Mouse (Mus musculus) C2C12 (cell line): ENCODE results near the gene Chst15. TPM values are rescaled to one million over a fixed set of nuclear protein-coding genes. Genes with fewer than 3 reads are reported as not detected.

Source experiments
- H3K27me3 ChIP-seq: one replicate; pipeline ENCODE4 v1.6.1; 2011; ENCODE audit not compliant: control insufficient read depth, insufficient read depth, insufficient read length
- H3K36me3 ChIP-seq: one replicate; pipeline ENCODE4 v1.6.1; 2011; ENCODE audit not compliant: control insufficient read depth, insufficient read depth
- H3K4me3 ChIP-seq: one replicate; pipeline ENCODE4 v1.5.1; 2011; ENCODE audit warnings: mild to moderate bottlenecking, control low read depth; ENCODE audit not compliant: poor library complexity, insufficient read depth, severe bottlenecking
- H3K79me2 ChIP-seq: one replicate; pipeline ENCODE4 v1.6.1; 2011; ENCODE audit not compliant: control insufficient read depth, insufficient read depth
- H3K79me3 ChIP-seq: one replicate; pipeline ENCODE4 v1.6.1; 2011; ENCODE audit warnings: low read depth, control low read depth
- H3ac ChIP-seq: one replicate; pipeline ENCODE3; 2011; ENCODE audit warnings: low read depth; ENCODE audit not compliant: control insufficient read depth, insufficient read length
- CEBPB ChIP-seq: IDR thresholded peaks from one replicate; pipeline ENCODE4 v1.6.1; 2011; ENCODE audit warnings: low read depth, mild to moderate bottlenecking, control low read depth, moderate library complexity
- CTCF ChIP-seq: IDR thresholded peaks from one replicate; pipeline ENCODE4 v1.5.1; 2011; ENCODE audit not compliant: control insufficient read depth, insufficient read depth, insufficient read length
- FOSL1 ChIP-seq: IDR thresholded peaks from one replicate; pipeline ENCODE4 v1.8.0; 2011; ENCODE audit warnings: mild to moderate bottlenecking, low read length; ENCODE audit not compliant: poor library complexity, insufficient read depth, severe bottlenecking
- MAX ChIP-seq: IDR thresholded peaks from one replicate; pipeline ENCODE4 v1.6.1; 2011; ENCODE audit warnings: mild to moderate bottlenecking, control low read depth
- MYOD1 ChIP-seq: IDR thresholded peaks from one replicate; pipeline ENCODE4 v1.6.1; 2011; ENCODE audit warnings: low read depth; ENCODE audit not compliant: control insufficient read depth, insufficient read length
- MYOG ChIP-seq: IDR thresholded peaks from one replicate; pipeline ENCODE4 v1.6.1; 2011; ENCODE audit not compliant: control insufficient read depth, insufficient read length; ENCODE audit errors: extremely low read depth
- USF1 ChIP-seq: IDR thresholded peaks from one replicate; pipeline ENCODE4 v1.6.1; 2011; ENCODE audit warnings: low read depth, mild to moderate bottlenecking, control low read depth, moderate library complexity
- polyA plus RNA-seq: library from polyadenylated mRNA; unstranded; fragments of >200 nt; fragmentation: generic; extraction: Trizol; gene quantifications from one replicate; pipeline ENCODE4 v1.2.1, GENCODE M21; 2012; ENCODE audit warnings: missing spikeins

The Chst15 gene
- polyA plus RNA-seq, 1 experiment = 8.9 TPM

GRCm38 (mm10) chr7:132237191-132237590, 79.8 kb downstream of the Chst15 start:
- H3K79me3 ChIP-seq = no peaks in the 10 kb centered on the region
- H3ac ChIP-seq = no peak overlapping the region
- TF ChIP-seq USF1 (no peak), MYOG (no peak), MYOD1 (no peak), CEBPB (no peak), MAX (no peak), FOSL1 (no peak), CTCF (no peak)
- peaks cover 7% of the 10 kb centered on the region for H3K36me3 ChIP-seq
- H3K79me2 ChIP-seq = no peaks in the 10 kb centered on the region
- H3K4me3 ChIP-seq = no peak overlapping the region
- no peaks in the 10 kb centered on the region for H3K27me3 ChIP-seq

DNA sequence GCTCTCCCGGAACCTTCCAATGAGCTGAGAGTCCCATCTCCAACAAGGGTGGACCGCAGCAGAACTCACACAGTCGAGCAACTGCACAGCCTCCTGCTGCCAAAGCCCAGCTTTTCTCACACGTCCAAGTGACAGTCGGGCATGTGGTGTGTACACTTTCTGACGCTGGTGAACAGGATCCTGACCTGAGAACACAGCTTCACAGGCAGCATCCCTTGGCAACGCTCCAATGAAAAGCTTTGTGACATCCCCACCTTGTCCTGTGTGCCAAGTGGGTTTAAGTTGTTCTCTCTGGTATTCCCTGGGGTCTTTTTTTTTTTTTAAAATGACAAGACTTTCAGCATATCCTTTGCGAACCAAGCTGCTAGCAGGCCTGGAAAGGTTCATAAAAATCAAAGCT, 80.2 kb downstream of the Chst15 start:
- Histone ChIP-seq H3K36me3 (peaks cover 7% of the 10 kb centered on the region), H3ac (no peak overlapping the region), H3K79me3 (no peaks in the 10 kb centered on the region), H3K79me2 (no peaks in the 10 kb centered on the region), H3K4me3 (no peak overlapping the region), H3K27me3 (no peaks in the 10 kb centered on the region)
- TF ChIP-seq CEBPB (no peak), MYOG (no peak), CTCF (no peak), MAX (no peak), FOSL1 (no peak), USF1 (no peak), MYOD1 (no peak)

- H3K27me3 ChIP-seq = no peaks in the 10 kb centered on the region
- H3K79me2 ChIP-seq = no peaks in the 10 kb centered on the region
- H3K79me3 ChIP-seq = no peaks in the 10 kb centered on the region
- no peak overlapping the region for H3ac ChIP-seq
- H3K4me3 ChIP-seq = no peak overlapping the region
- H3K36me3 ChIP-seq = peaks cover 7% of the 10 kb centered on the region
- TF ChIP-seq MYOG (no peak), FOSL1 (no peak), CEBPB (no peak), USF1 (no peak)
These were observed 82.8 kb downstream of the Chst15 start for GRCm38 (mm10) chr7:132234250-132234649.

GRCm38 (mm10) chr7:132233732-132234131, 83.3 kb downstream of the Chst15 start:
- H3K36me3 ChIP-seq = peaks cover 7% of the 10 kb centered on the region
- TF ChIP-seq CTCF (no peak), MYOG (no peak), MAX (no peak), USF1 (no peak)

DNA sequence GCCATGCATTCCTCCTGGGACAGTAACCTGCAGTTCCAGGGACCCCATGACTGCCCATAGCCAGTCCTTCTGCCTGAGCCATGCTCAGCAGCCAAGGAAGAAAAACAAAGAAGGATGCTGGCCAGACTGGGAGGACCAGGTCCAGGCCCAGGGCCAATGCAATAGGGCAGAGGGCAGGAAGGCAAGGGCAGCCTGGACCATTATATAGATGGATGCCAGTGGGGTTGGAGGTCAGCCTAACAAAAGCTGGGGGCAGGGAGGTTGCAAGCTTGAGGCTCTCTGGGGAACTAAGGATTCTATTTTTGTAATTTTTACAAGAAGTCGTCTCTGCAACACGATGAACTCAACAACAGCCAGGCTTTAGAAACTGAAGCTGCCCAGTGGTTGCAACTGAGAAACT, 84.1 kb downstream of the Chst15 start:
- H3ac ChIP-seq = no peak overlapping the region
- TF ChIP-seq FOSL1 (no peak), MYOD1 (no peak), USF1 (no peak), MYOG (no peak), MAX (no peak), CEBPB (no peak), CTCF (no peak)
- H3K79me2 ChIP-seq = no peaks in the 10 kb centered on the region
- no peak overlapping the region for H3K4me3 ChIP-seq
- no peaks in the 10 kb centered on the region for H3K27me3 ChIP-seq
- peaks cover 6% of the 10 kb centered on the region for H3K36me3 ChIP-seq
- H3K79me3 ChIP-seq = no peaks in the 10 kb centered on the region

More at GRCm38 (mm10) chr7:132233732-132234131, 83.3 kb downstream of the Chst15 start:
- H3K27me3 ChIP-seq = no peaks in the 10 kb centered on the region
- no peaks in the 10 kb centered on the region for H3K79me3 ChIP-seq
- H3ac ChIP-seq = no peak overlapping the region
- H3K4me3 ChIP-seq = no peak overlapping the region
- no peaks in the 10 kb centered on the region for H3K79me2 ChIP-seq

- Histone ChIP-seq H3K4me3 (no peak overlapping the region), H3K79me2 (no peaks in the 10 kb centered on the region), H3K79me3 (no peaks in the 10 kb centered on the region), H3K36me3 (no peaks in the 10 kb centered on the region), H3K27me3 (no peaks in the 10 kb centered on the region), H3ac (no peak overlapping the region)
- TF ChIP-seq USF1 = no peak
- no peak for TF ChIP-seq FOSL1
- TF ChIP-seq MAX = no peak
These were observed 85.6 kb downstream of the Chst15 start for GRCm38 (mm10) chr7:132231476-132231875.
